Mouse (Mus musculus) olfactory bulb, adult 2 months (tissue): ENCODE measurements at regions not wholly inside any gene's neighbourhood (a gene's known extent, or its start where the extent isn't known, plus 50 kb on each side); places are given as distances from the start of the nearest gene placed in this dataset.

ENCODE experiments used
- H3K27ac ChIP-seq: fragments of 200-500 bp; 2 replicates; pipeline ENCODE4 v1.5.1; 2012; ENCODE audit warnings: low read depth, low read length; ENCODE audit not compliant: insufficient read depth
- H3K4me1 ChIP-seq: fragments of 200-500 bp; 2 replicates; pipeline ENCODE4 v1.6.1; 2012; ENCODE audit warnings: low read length; ENCODE audit not compliant: control insufficient read depth, insufficient read depth
- H3K4me3 ChIP-seq: fragments of 200-500 bp; 2 replicates; pipeline ENCODE4 v1.5.1; 2012; ENCODE audit warnings: mild to moderate bottlenecking, low read depth, low read length, moderate library complexity; ENCODE audit not compliant: insufficient read depth
- CTCF ChIP-seq: fragments of 200-500 bp; IDR thresholded peaks from 2 replicates; pipeline ENCODE4 v1.5.1; 2012; ENCODE audit warnings: low read depth, mild to moderate bottlenecking, low read length, moderate library complexity; ENCODE audit not compliant: insufficient read depth
- POLR2A ChIP-seq: fragments of 200-500 bp; IDR thresholded peaks from 2 replicates; pipeline ENCODE4 v1.6.1; 2012; ENCODE audit warnings: mild to moderate bottlenecking, low read depth, low read length, moderate library complexity; ENCODE audit not compliant: insufficient read depth
- WGBS: fragments of 180-500 bp; shearing (Covaris S2); methylation state at CpG from one replicate; pipeline ENCODE4 v1.1.7; 2018; 5-methylcytosine and 5-hydroxymethylcytosine counted together

GRCm38 (mm10) chr7:125262133-125262532 lies 182.3 kb upstream of the Kdm8 start:
- Histone ChIP-seq H3K4me1 (0 out of 2 replicates have a peak, but pooled peaks cover 2% of the 10 kb centered on the region), H3K27ac (no peak overlapping the region), H3K4me3 (no peak overlapping the region)
- 91% methylated on average over 2 of the region's 2 CpGs for WGBS
- TF ChIP-seq CTCF (no peak), POLR2A (no peak)

- 52% methylated on average over 12 of the region's 12 CpGs for WGBS
- H3K4me1 ChIP-seq, result 0 out of 2 replicates have a peak, but pooled peaks cover 2% of the 10 kb centered on the region
- TF ChIP-seq CTCF (no peak), POLR2A (no peak)
- H3K27ac ChIP-seq, result no peak overlapping the region
- H3K4me3 ChIP-seq, result no peak overlapping the region
Observed at GRCm38 (mm10) chr7:125262672-125263365, 181.7 kb upstream of the Kdm8 start.

DNA sequence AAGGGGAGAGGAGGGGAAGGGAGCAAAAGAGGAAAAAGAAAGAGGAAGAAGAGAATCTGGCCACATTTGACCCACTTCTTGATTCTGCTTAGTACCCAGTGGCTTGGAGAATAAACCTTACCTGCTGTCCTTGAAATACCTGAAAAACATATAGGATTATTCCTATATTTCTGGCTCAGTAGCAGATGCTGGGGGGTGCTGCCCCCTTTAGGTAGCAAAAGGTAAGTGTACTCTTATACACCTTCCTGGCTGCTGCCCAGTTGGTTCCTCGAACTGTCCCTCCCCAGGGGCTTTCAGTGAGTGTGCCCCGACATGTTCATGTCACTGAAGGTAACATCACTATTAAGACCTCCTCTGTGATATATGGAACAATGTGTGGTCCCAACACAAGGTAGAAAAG lies 180.7 kb upstream of the Kdm8 start:
- Histone ChIP-seq H3K27ac (no peak overlapping the region), H3K4me1 (0 out of 2 replicates have a peak, but pooled peaks cover 2% of the 10 kb centered on the region), H3K4me3 (no peak overlapping the region)
- 81% methylated on average over 2 of the region's 2 CpGs for WGBS
- no peak for TF ChIP-seq POLR2A
- no peak for TF ChIP-seq CTCF

DNA sequence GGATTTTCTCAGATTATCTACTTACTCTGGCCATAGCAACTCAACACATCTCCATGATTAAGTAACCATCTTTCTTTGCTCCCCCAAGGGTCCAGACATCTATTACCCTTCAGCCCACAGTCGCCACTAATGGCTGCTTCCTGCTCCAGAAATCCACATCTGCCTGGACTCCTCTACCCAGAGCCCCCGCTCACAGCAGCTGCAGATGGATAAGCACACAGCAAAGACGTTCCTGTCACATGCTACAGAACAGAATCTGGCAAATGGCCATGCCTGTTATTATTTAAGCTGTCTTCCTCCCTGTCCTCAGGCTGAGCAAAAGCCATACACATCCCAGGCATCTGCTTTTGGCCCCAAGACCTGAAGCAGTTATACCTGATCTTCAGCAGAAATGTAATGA lies 173.8 kb upstream of the Kdm8 start:
- TF ChIP-seq CTCF, result no peak
- TF ChIP-seq POLR2A, result no peak
- Histone ChIP-seq H3K4me1 (no peaks in the 10 kb centered on the region), H3K4me3 (no peak overlapping the region), H3K27ac (no peak overlapping the region)
- 63% methylated on average over 3 of the region's 3 CpGs for WGBS

- 94% methylated on average over 4 of the region's 4 CpGs for WGBS
- TF ChIP-seq POLR2A, result no peak
- TF ChIP-seq CTCF, result no peak
- Histone ChIP-seq H3K27ac (no peak overlapping the region), H3K4me3 (no peak overlapping the region), H3K4me1 (no peaks in the 10 kb centered on the region)
Observed at GRCm38 (mm10) chr7:125271356-125271755, 173.1 kb upstream of the Kdm8 start.

- Histone ChIP-seq H3K4me3 (no peak overlapping the region), H3K4me1 (no peaks in the 10 kb centered on the region; the same call in 1 of the 2 replicates), H3K27ac (no peak overlapping the region)
- 87% methylated on average over 3 of the region's 3 CpGs for WGBS
- TF ChIP-seq CTCF, result no peak
- TF ChIP-seq POLR2A, result no peak
Observed at GRCm38 (mm10) chr7:125281371-125281770, 163.1 kb upstream of the Kdm8 start.

DNA sequence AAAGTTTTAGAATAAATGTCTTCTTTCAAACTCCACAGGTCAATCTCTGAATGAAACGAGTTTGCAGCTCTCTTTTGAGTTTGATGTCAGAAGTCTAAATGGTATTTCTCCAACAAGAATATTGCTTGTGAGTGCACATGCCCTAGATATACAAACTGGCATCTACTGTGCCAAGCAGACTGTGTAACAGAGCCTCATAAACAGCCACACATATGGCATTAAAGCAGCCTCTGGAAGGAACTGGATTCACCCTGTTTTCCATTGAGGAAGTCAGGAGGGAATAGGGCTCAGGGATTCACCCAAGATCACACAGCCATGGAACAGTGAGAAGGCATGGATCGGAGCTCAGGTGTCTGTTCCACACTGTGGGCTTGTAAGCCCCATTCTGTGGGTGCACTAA lies 149.2 kb upstream of the Kdm8 start:
- Histone ChIP-seq H3K27ac (no peak overlapping the region), H3K4me3 (no peak overlapping the region), H3K4me1 (peaks cover 3% of the 10 kb centered on the region; the same call in 1 of the 2 replicates)
- TF ChIP-seq POLR2A (no peak), CTCF (no peak)
- whole genome bisulfite sequencing, result 71% methylated on average over 2 of the region's 2 CpGs

DNA sequence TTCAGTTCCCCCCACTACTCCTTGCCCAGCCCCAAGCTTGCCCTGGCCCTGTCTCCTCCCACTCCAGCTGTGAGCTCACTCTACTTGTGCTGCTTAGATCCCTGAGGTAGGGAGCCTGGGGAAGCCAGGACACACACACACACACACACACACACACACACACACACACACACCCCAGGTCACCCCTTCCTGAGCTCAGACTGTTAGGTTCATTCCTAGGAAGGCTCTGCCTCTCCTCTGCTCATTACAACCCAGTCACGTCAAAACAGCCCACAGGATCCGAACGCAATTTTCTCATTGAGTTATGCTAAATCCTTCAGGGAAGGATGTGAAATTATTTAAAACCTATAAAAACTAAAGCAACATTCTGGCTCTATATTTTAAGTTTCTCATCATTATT lies 136.0 kb upstream of the Kdm8 start:
- 68% methylated on average over 3 of the region's 3 CpGs for WGBS
- H3K4me1 ChIP-seq, result no peaks in the 10 kb centered on the region
- no peak overlapping the region for H3K27ac ChIP-seq
- no peak for TF ChIP-seq CTCF
- no peak overlapping the region for H3K4me3 ChIP-seq

DNA sequence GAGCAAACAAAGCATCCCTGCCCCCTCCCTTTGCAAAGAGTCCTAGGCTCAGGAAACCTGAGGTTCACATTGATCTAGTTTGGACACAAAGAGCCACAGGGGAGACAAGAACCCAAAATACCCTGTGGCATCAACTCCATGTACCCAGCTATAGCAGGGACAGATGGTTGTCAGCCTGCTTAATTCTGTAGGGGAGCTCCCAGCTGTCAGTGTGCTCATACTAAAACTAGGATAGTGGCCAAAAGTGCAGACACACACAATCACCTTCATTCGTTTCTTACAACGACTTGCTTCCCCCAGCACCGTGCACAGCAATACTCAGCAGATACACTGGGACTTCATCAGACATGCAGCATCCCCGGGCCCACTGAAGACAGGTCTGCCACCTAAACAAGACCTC lies 133.5 kb upstream of the Kdm8 start:
- no peak overlapping the region for H3K27ac ChIP-seq
- no peak overlapping the region for H3K4me3 ChIP-seq
- no peak for TF ChIP-seq POLR2A
- no peak for TF ChIP-seq CTCF
- 70% methylated on average over 4 of the region's 4 CpGs for WGBS
- H3K4me1 ChIP-seq, result no peaks in the 10 kb centered on the region
